27 mouse cellular contexts compared by ENCODE assay signal in the genomic region with DNA sequence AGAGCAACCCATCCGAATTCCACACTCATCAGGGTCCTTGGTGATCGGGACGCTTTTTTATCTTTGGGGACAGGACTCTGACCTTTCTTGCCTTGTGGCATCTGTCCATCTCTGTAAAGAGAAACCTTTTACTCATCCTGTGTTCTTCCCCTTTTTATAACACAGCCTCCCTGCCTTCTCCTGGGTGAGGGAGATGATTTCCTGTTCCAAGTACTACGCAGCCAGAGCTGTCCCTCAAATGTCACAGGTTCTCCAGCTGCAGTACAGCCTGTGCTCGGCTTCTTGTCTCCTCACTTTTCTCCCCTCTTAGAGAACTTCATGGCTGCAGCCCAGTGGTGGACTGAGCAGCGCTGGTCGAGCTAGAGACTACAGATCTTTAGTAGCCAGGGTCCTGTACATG. TPM values are rescaled to one million over a fixed set of nuclear protein-coding genes. Genes with fewer than 3 reads are reported as not detected.
A peak's percentile ranks its signal among the peaks of the same experiment; 100 is the strongest.
DNase-seq lines count a peak whose midpoint lies in the region; ATAC-seq lines count a peak whose summit lies in the region.
"Had no signal": no experiment of that assay in that cellular context is flagged by ENCODE, and none has a peak within 500 bp of the region (broad histone marks: within the 10 kb centered on the region; RNA-seq: fewer than 3 reads in every experiment).

No protein-coding gene starts in this region.

- H3K27ac ChIP-seq in heart, embryonic 14.5 days (replicated peaks in 1 of 2; ENCODE audit: control insufficient read depth in 1 of 2, insufficient read depth in 1 of 2, low read depth in 2 of 2, low read length in 2 of 2) = 0 out of 4 replicates have a peak overlapping the region, but pooled peaks of 1 of the 2 experiments have one; percentile 22
- H3K27ac ChIP-seq in embryonic facial prominence, embryonic 10.5 days (replicated peaks) = no peak overlapping the region
- no peak overlapping the region for H3K27ac ChIP-seq in heart, embryonic 16.5 days (ENCODE audit: low read length)
- no peak overlapping the region for H3K27ac ChIP-seq in forebrain, embryonic 12.5 days
- H3K27ac ChIP-seq: hindbrain, embryonic 14.5 days; limb, embryonic 13.5 days; liver, embryonic 12.5 days; midbrain, embryonic 10.5 days; neural tube, embryonic 15.5 days; stomach, postnatal 0 days had no signal

- H3K9me3 ChIP-seq in heart, embryonic 14.5 days (ENCODE audit: control insufficient read depth, low read length) = no peaks in the 10 kb centered on the region
- no peaks in the 10 kb centered on the region for H3K9me3 ChIP-seq in embryonic facial prominence, embryonic 10.5 days
- no peaks in the 10 kb centered on the region for H3K9me3 ChIP-seq in heart, embryonic 16.5 days (replicated peaks; ENCODE audit: control insufficient read depth, low read length)
- no peaks in the 10 kb centered on the region for H3K9me3 ChIP-seq in forebrain, embryonic 12.5 days
- H3K9me3 ChIP-seq: limb, embryonic 13.5 days; liver, embryonic 12.5 days; midbrain, embryonic 10.5 days; neural tube, embryonic 15.5 days had no signal

- no peaks in the 10 kb centered on the region for H3K27me3 ChIP-seq in heart, embryonic 14.5 days (ENCODE audit: control insufficient read depth, insufficient read depth, low read length)
- H3K27me3 ChIP-seq in embryonic facial prominence, embryonic 10.5 days (replicated peaks; ENCODE audit: low read depth, poor library complexity, severe bottlenecking) = 0 out of 2 replicates have a peak, but pooled peaks cover 10% of the 10 kb centered on the region
- no peaks in the 10 kb centered on the region for H3K27me3 ChIP-seq in heart, embryonic 16.5 days (ENCODE audit: control insufficient read depth, insufficient read depth, low read length)
- no peaks in the 10 kb centered on the region for H3K27me3 ChIP-seq in forebrain, embryonic 12.5 days
- H3K27me3 ChIP-seq: limb, embryonic 13.5 days; neural tube, embryonic 15.5 days had no signal

- H3K9ac ChIP-seq in heart, embryonic 14.5 days (ENCODE audit: low read length) = 0 out of 2 replicates have a peak overlapping the region, but pooled peaks have one; percentile 2
- H3K9ac ChIP-seq in heart, embryonic 16.5 days (ENCODE audit: low read length) = no peak overlapping the region
- H3K9ac ChIP-seq in forebrain, embryonic 12.5 days = no peak overlapping the region
- H3K9ac ChIP-seq: hindbrain, embryonic 14.5 days; limb, embryonic 13.5 days; liver, embryonic 12.5 days; lung, embryonic 14.5 days; neural tube, embryonic 15.5 days had no signal

- H3K4me2 ChIP-seq in heart, embryonic 14.5 days (ENCODE audit: low read length) = peak overlapping the region; percentile 9
- H3K4me2 ChIP-seq in heart, embryonic 16.5 days (ENCODE audit: low read depth, low read length) = peak overlapping the region; percentile 18; the same call in 1 of the 2 replicates
- no peak overlapping the region for H3K4me2 ChIP-seq in forebrain, embryonic 12.5 days
- H3K4me2 ChIP-seq: hindbrain, embryonic 14.5 days; liver, embryonic 12.5 days; lung, embryonic 14.5 days; neural tube, embryonic 15.5 days had no signal

- H3K4me1 ChIP-seq in heart, embryonic 14.5 days (ENCODE audit: control insufficient read depth in 2 of 2, insufficient read depth in 2 of 2, low read length in 2 of 2) = peaks cover 28 to 36% of the 10 kb centered on the region in 2 experiments
- H3K4me1 ChIP-seq in embryonic facial prominence, embryonic 10.5 days = peaks cover 48% of the 10 kb centered on the region
- H3K4me1 ChIP-seq in heart, embryonic 16.5 days (ENCODE audit: control insufficient read depth, insufficient read depth, low read length) = peaks cover 26% of the 10 kb centered on the region
- H3K4me1 ChIP-seq in forebrain, embryonic 12.5 days = peaks cover 10% of the 10 kb centered on the region
- H3K4me1 ChIP-seq: liver, embryonic 12.5 days had no signal

- DNase-seq in heart, adult 11 months = peak; percentile 92
- DNase-seq in heart, postnatal 4 days = no peak
- no peak for DNase-seq in heart, adult 8-10 months (ENCODE audit: low spot score)
- DNase-seq in embryonic facial prominence, embryonic 10.5 days (ENCODE audit: low spot score) = peak; percentile 8
- no peak for DNase-seq in kidney, adult 11 months
- DNase-seq: adrenal gland, postnatal 25 days; cerebellum, adult 9-10 months; kidney, adult 8-10 months; kidney, postnatal 14 days; layer of hippocampus, postnatal 36 days; lung, embryonic 14.5 days; lung, postnatal 36 days; thymus, adult 2 months had no signal

- H3K4me3 ChIP-seq in heart, embryonic 14.5 days (ENCODE audit: control insufficient read depth in 1 of 2, insufficient read depth in 1 of 2, low read depth in 1 of 2, low read length in 2 of 2) = no peak overlapping the region
- no peak overlapping the region for H3K4me3 ChIP-seq in embryonic facial prominence, embryonic 10.5 days
- H3K4me3 ChIP-seq in heart, embryonic 16.5 days (ENCODE audit: low read length) = no peak overlapping the region
- H3K4me3 ChIP-seq in forebrain, embryonic 12.5 days (replicated peaks) = no peak overlapping the region
- H3K4me3 ChIP-seq: limb, embryonic 13.5 days; liver, embryonic 12.5 days; midbrain, embryonic 10.5 days; neural tube, embryonic 15.5 days had no signal

- no peak for ATAC-seq in heart, embryonic 14.5 days (ENCODE audit: insufficient number of reproducible peaks, insufficient read depth, low FRiP score, low read depth)
- no peak; the same call in 1 of the 2 replicates for ATAC-seq in heart, embryonic 16.5 days (replicated peaks; ENCODE audit: extremely low read depth, insufficient read depth, low FRiP score)
- ATAC-seq in forebrain, embryonic 12.5 days (ENCODE audit: low FRiP score) = no peak
- ATAC-seq: liver, embryonic 12.5 days had no signal

- no peaks in the 10 kb centered on the region for H3K36me3 ChIP-seq in heart, embryonic 14.5 days (ENCODE audit: control insufficient read depth, insufficient read depth, low read length)
- H3K36me3 ChIP-seq in embryonic facial prominence, embryonic 10.5 days (replicated peaks) = no peaks in the 10 kb centered on the region
- H3K36me3 ChIP-seq in heart, embryonic 16.5 days (ENCODE audit: control insufficient read depth, insufficient read depth) = no peaks in the 10 kb centered on the region
- H3K36me3 ChIP-seq in forebrain, embryonic 12.5 days (replicated peaks) = no peaks in the 10 kb centered on the region
- H3K36me3 ChIP-seq: limb, embryonic 13.5 days; liver, embryonic 12.5 days; midbrain, embryonic 10.5 days; neural tube, embryonic 15.5 days had no signal

- WGBS in heart, embryonic 14.5 days = 30% methylated on average over 7 of the region's 7 CpGs
- WGBS in embryonic facial prominence, embryonic 10.5 days = 63% methylated on average over 7 of the region's 7 CpGs
- WGBS in heart, embryonic 16.5 days = 35% methylated on average over 7 of the region's 7 CpGs
- WGBS in forebrain, embryonic 12.5 days = 70% methylated on average over 7 of the region's 7 CpGs

RNA-seq across cellular contexts. Expression of gene March10, which starts 40.1 kb away (rescaled TPM):
- total RNA-seq in heart, postnatal 4 days (2021) = under 1 TPM in 1 of 2 experiments, not detected in 1; 0.09 TPM
- polyA plus RNA-seq in heart, embryonic 14.5 days (2014; fragmentation: Nextera tagmentation; extraction: Ambion mirVana) = 0.28 TPM in 1 of 2 replicates, not detected in the other
- not detected for total RNA-seq in heart, adult 8-10 months (2022)
- 0.06 and 0.16 TPM in 2 replicates for polyA plus RNA-seq in embryonic facial prominence, embryonic 10.5 days (2016; fragmentation: Nextera tagmentation; extraction: Ambion mirVana)
- polyA plus RNA-seq in heart, embryonic 16.5 days (2015; fragmentation: Nextera tagmentation; extraction: Ambion mirVana) = 0.18 and 0.32 TPM in 2 replicates
- 0.19 TPM in 1 of 2 replicates, not detected in the other for polyA plus RNA-seq in forebrain, embryonic 12.5 days (2016; fragmentation: Nextera tagmentation; extraction: Ambion mirVana)
- total RNA-seq: adrenal gland, postnatal 25 days; heart, postnatal 10 days had no signal
- polyA plus RNA-seq: forebrain, embryonic 11.5 days; intestine, embryonic 14.5 days; limb, embryonic 13.5 days; liver, embryonic 12.5 days; lung, embryonic 14.5 days; midbrain, embryonic 10.5 days; small intestine, adult 2 months; stomach, postnatal 0 days; urinary bladder, adult 2 months had no signal

Comparison
In these comparisons a context has a peak if more than half of its experiments do, and no peak if none do; other contexts are left out.
1. DNase-seq: peak in heart, adult 11 months (single experiment) and embryonic facial prominence, embryonic 10.5 days (single experiment); none in heart, postnatal 4 days (single experiment), heart, adult 8-10 months (single experiment) and kidney, adult 11 months (single experiment).